Mouse (Mus musculus): ENCODE data around the gene Hist1h2ag. TPM values are rescaled to one million over a fixed set of nuclear protein-coding genes. Genes with fewer than 3 reads are reported as not detected.

The Hist1h2ag gene
- polyA plus RNA-seq, 1 experiment, result 1.1 TPM

DNA sequence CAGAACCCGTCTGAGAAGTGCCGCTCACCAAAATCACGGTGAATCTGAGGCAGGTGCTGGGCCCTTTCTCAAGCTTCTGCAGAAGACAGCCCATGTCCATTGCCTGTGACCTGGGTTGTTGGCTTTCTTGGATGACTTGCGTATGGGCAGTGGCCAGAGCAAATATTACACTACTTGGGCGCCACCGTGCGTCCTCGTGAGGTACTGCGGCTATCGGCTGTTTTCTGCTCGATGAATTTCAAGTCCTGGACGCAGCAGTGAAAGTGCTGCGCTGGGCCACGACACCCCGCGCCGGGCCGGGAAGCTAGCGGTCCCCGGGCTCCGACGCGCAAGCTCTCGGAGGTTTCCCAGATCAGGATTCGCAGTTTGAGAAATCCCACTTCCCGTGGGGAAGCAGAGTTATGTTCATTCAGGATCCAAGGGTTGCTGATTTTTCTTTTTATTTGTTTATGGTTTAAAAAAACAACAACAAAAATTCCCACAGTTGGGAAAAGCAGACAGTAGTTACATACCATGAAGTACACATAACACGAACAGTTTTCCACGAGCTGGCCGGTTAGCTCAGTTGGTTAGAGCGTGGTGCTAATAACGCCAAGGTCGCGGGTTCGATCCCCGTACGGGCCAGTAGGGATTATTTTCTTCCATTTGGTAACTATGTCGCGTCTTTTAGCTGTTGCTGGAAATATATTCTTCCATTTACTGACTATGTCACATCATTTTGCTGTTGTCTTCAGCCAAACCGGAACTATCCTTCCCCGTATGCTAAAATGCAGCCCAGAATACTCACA, 13.9 kb downstream of the Hist1h2ag start:
- TF ChIP-seq CTCF (IDR thresholded peaks at IDR 0.05; ENCODE audit: insufficient read depth, low read length), result peak; percentile 97
- no peak for TF ChIP-seq POLR2A (IDR thresholded peaks at IDR 0.05; ENCODE audit: borderline replicate concordance, extremely low read depth, low read depth, low read length)
- Histone ChIP-seq H3K4me3 (replicated peaks; ENCODE audit: extremely low read depth, low read depth, low read length) (peak overlapping the region; percentile 60), H3K4me1 (ENCODE audit: control insufficient read depth, insufficient read depth, low read length) (peaks cover 3% of the 10 kb centered on the region)
- WGBS, result 1% methylated on average over 40 of the region's 40 CpGs
- DNase-seq, result peak; percentile 93

GRCm38 (mm10) chr13:22026058-22027031, 16.4 kb downstream of the Hist1h2ag start:
- 3% methylated on average over 35 of the region's 35 CpGs for WGBS
- DNase-seq, result peak; percentile 78
- TF ChIP-seq POLR2A (IDR thresholded peaks at IDR 0.05; ENCODE audit: borderline replicate concordance, extremely low read depth, low read depth, low read length), result no peak
- TF ChIP-seq CTCF (IDR thresholded peaks at IDR 0.05; ENCODE audit: insufficient read depth, low read length), result no peak
- Histone ChIP-seq H3K4me3 (replicated peaks; ENCODE audit: extremely low read depth, low read depth, low read length) (peak overlapping the region; percentile 64), H3K4me1 (ENCODE audit: control insufficient read depth, insufficient read depth, low read length) (peaks cover 3% of the 10 kb centered on the region)

DNA sequence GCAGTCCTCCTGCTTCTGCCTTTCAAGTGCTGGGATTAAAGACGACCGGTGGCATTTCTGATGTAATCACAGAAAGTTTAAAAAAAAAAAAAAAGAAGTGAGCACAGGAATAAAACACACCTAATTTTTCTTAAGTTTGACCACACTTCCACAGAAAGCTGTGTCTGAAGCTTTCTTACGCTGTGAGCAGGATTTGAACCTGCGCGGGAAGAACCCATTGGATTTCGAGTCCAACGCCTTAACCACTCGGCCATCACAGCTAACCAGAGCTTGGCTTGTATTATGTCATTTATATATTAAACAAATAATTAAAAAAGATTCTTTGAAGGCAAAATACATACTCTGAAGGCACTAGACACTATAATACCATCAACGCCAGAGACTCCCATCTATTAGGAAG, 20.5 kb downstream of the Hist1h2ag start:
- no peaks in the 10 kb centered on the region; the same call in 1 of the 2 replicates for H3K4me1 ChIP-seq (ENCODE audit: control insufficient read depth, insufficient read depth, low read length)
- TF ChIP-seq POLR2A (IDR thresholded peaks at IDR 0.05; ENCODE audit: borderline replicate concordance, extremely low read depth, low read depth, low read length) (no peak), CTCF (IDR thresholded peaks at IDR 0.05; ENCODE audit: insufficient read depth, low read length) (no peak)
- DNase-seq, result peak; percentile 62
- H3K4me3 ChIP-seq (replicated peaks; ENCODE audit: extremely low read depth, low read depth, low read length), result peak overlapping the region; percentile 49
- 2% methylated on average over 9 of the region's 9 CpGs for WGBS

GRCm38 (mm10) chr13:22021581-22021980, 21.2 kb downstream of the Hist1h2ag start:
- peak overlapping the region; percentile 51 for H3K4me3 ChIP-seq (replicated peaks; ENCODE audit: extremely low read depth, low read depth, low read length)
- no peak for DNase-seq
- no peaks in the 10 kb centered on the region; the same call in 1 of the 2 replicates for H3K4me1 ChIP-seq (ENCODE audit: control insufficient read depth, insufficient read depth, low read length)
- 1% methylated on average over 11 of the region's 11 CpGs for WGBS
- TF ChIP-seq POLR2A (IDR thresholded peaks at IDR 0.05; ENCODE audit: borderline replicate concordance, extremely low read depth, low read depth, low read length) (no peak), CTCF (IDR thresholded peaks at IDR 0.05; ENCODE audit: insufficient read depth, low read length) (no peak)

DNA sequence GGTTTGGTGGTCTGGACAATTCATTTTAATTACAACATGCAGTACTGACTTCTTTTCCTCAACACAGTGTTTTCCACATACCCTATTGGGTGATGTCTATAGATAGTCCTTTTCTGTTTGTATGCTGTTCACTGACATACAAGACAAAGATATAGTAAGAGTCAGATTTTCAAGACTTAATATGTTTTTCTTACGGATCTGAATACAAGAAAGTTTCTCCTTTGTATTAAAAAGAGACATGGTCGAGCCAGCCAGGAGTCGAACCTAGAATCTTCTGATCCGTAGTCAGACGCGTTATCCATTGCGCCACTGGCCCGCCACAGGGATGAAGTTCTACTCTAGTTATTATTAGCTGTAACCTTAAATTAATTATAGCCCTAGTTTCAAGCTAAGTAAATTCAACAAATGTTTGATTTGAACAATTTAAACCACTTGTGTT, 21.8 kb downstream of the Hist1h2ag start:
- Histone ChIP-seq H3K4me3 (replicated peaks; ENCODE audit: extremely low read depth, low read depth, low read length) (peak overlapping the region; percentile 63), H3K4me1 (ENCODE audit: control insufficient read depth, insufficient read depth, low read length) (no peaks in the 10 kb centered on the region)
- DNase-seq, result peak; percentile 51
- 2% methylated on average over 8 of the region's 8 CpGs for WGBS
- TF ChIP-seq POLR2A (IDR thresholded peaks at IDR 0.05; ENCODE audit: borderline replicate concordance, extremely low read depth, low read depth, low read length), result no peak
- no peak for TF ChIP-seq CTCF (IDR thresholded peaks at IDR 0.05; ENCODE audit: insufficient read depth, low read length)

DNA sequence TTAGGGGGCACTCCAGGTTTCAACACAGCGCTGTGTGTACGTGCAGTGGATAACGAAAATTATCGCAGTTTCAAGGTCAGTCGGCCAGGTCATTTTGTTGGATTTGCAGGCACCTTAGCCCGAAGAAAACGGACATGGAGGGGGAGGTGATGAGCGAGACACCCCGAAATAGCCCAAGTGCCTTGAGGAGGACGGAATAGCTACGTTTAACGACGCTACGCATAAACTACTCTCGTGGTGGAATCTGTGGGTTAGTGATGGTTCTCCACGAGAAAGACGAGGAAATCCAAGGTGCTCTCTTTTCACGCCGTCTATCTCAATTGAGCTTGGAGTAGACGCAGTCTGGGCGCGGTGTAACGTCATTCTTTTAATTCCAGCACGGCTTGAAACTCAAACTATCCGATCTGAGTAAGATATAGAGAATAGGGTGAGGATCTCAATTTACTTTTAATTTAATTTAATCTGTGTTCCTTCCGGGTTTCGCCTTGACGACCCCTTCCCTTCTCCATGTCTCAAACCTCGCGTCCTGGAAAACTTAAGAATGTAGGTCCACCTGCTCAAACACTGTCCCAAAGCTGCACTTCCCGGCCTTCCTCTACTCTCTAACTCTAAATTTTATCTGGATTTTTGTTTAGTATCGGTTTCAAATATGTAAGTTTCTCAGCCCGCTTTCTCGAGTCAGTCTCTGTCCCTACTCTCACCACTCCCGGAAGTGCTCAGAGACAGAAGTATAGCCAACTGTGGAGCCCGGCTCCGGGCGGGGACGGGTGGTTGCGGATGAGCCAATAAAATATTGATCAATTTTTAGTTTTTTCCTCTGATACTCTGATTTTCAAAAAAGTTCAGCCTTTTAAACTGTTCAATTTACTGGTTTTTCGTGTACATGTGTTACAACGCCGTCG, 22.6 kb downstream of the Hist1h2ag start:
- 5% methylated on average over 44 of the region's 44 CpGs for WGBS
- no peak for TF ChIP-seq CTCF (IDR thresholded peaks at IDR 0.05; ENCODE audit: insufficient read depth, low read length)
- no peak for TF ChIP-seq POLR2A (IDR thresholded peaks at IDR 0.05; ENCODE audit: borderline replicate concordance, extremely low read depth, low read depth, low read length)
- Histone ChIP-seq H3K4me1 (ENCODE audit: control insufficient read depth, insufficient read depth, low read length) (no peaks in the 10 kb centered on the region), H3K4me3 (replicated peaks; ENCODE audit: extremely low read depth, low read depth, low read length) (peak overlapping the region; percentile 63)
- no peak for DNase-seq

DNA sequence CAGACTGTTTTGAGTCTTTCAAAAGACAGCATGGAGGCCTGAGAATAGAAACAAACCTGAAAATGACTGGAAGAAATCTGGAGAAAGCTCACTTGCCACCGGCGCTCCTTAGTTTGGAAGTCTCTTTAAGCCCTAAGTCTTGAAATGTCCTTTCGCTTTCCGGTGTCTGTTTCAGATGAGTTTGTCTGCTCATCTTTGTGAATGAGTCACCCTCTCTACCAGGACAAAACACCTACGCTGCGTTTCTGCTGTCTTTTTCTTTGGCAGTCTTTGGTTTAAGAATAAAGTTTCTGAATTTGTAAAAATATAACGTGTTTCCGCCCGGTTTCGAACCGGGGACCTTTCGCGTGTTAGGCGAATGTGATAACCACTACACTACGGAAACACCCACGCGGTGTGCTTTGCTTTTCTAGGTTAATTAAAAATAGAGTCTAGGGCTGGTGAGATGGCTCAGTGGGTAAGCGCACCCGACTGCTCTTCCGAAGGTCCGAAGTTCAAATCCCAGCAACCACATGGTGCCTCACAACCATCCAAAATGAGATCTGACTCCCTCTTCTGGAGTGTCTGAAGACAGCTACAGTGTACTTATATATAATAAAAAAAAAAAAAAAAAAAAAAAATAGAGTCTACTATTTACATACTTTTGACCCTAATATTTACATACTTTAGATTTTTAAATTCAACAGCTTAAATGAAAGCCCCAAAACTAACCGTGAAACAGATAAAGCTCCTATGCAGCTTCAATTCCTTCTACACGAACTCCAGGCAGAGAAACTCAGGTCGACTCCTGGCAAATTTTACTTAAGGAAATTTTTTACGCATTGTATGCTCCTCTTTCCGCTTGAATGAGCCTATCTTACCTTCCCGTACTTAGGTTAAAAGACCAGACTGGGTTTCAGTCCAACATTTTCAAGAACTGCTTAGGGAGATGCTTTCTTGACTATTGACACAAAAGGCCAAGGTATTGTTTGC, 27.0 kb downstream of the Hist1h2ag start:
- TF ChIP-seq CTCF (IDR thresholded peaks at IDR 0.05; ENCODE audit: insufficient read depth, low read length) (no peak), POLR2A (IDR thresholded peaks at IDR 0.05; ENCODE audit: borderline replicate concordance, extremely low read depth, low read depth, low read length) (no peak)
- peak; percentile 52 for DNase-seq
- H3K4me3 ChIP-seq (replicated peaks; ENCODE audit: extremely low read depth, low read depth, low read length), result no peak overlapping the region
- 17% methylated on average over 27 of the region's 27 CpGs for WGBS
- H3K4me1 ChIP-seq (ENCODE audit: control insufficient read depth, insufficient read depth, low read length), result peaks cover 4% of the 10 kb centered on the region

GRCm38 (mm10) chr13:22014411-22014845, 28.3 kb downstream of the Hist1h2ag start:
- 5% methylated on average over 17 of the region's 17 CpGs for WGBS
- H3K4me3 ChIP-seq (replicated peaks; ENCODE audit: extremely low read depth, low read depth, low read length), result peak overlapping the region; percentile 27
- TF ChIP-seq CTCF (IDR thresholded peaks at IDR 0.05; ENCODE audit: insufficient read depth, low read length) (no peak), POLR2A (IDR thresholded peaks at IDR 0.05; ENCODE audit: borderline replicate concordance, extremely low read depth, low read depth, low read length) (no peak)

More at GRCm38 (mm10) chr13:22014411-22014845, 28.3 kb downstream of the Hist1h2ag start:
- peaks cover 4% of the 10 kb centered on the region for H3K4me1 ChIP-seq (ENCODE audit: control insufficient read depth, insufficient read depth, low read length)
- DNase-seq, result no peak

Data from lung, adult 2 months (tissue).